Mouse (Mus musculus) T-helper 17 cell (primary cell): ENCODE measurements around the gene Dars.

Experiments used
- in situ Hi-C, 2 experiments: fragments of 300-600 bp; cut with MboI, MseI; formaldehyde crosslinking; loops; 1 replicate in 1 of 2; 2 replicates in 1 of 2; pipeline ENCODE4 v1.15.1; 2025; ENCODE audit warnings: high pct_unique_total_duplicates in 2 of 2

Dars gene

GRCm38 (mm10) chr1:128416584-128417532 is at the start of gene Dars:
Gene Dars, minus strand, starts transcription at chr1:128417368.
- in situ Hi-C loops = loop anchor here (10.0 kb wide), 1 partner anchor 312 kb away; the partner anchor contains the start of genes R3hdm1 (in 2 of the 2) and Zranb3 (in 2 of the 2)

GRCm38 (mm10) chr1:128466828-128467227 is 49.7 kb upstream of the Dars start:
- in situ Hi-C loops = no loop called here

GRCm38 (mm10) chr1:128463478-128463877 is 46.3 kb upstream of the Dars start:
- in situ Hi-C loops = loop anchor here in 1 of 2 experiments (5.0 kb wide), 1 partner anchor 81 kb away; no protein-coding TSS in a partner anchor

DNA sequence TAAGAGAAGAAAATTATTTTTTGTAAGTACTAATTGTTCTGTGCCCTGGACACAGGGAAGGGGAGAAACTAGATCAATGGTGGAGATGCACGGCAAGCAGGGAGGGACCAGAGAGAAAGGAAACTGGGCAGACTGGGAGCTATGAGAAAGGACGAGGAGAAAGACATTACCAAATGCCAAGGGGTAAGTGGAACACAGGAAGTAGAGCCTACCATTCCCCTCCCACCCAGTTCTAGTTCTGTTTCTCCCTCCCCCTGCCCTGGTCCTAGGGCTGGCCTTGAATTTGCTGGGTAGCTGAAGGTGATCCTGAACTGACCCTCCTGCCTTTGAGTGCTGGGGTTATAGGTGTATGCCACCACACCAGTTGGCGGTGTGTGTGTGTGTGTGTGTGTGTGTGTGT is 45.2 kb upstream of the Dars start:
- in situ Hi-C loops = loop anchor here in 1 of 2 experiments (5.0 kb wide), 1 partner anchor 80 kb away; no protein-coding TSS in a partner anchor

DNA sequence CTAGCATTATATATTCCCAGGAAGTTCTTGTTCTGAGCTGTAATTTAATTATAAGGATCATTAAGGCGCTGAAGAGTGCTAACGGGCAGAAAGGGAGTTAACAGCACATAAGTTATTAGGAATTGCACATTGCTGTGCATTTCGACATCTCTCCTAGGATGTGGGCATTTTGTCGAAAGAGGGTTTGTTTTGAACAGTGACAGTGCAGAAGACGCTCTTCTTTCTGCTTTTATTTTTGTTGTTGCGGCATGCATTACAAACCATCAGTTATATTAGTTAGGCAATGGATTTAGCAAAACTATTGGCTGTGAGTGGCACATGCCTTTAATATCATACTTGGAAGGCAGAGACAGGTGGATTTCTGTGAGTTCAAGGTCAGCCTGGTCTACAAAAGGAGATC is 43.6 kb upstream of the Dars start:
- in situ Hi-C loops = loop anchor here in 1 of 2 experiments (5.0 kb wide), 1 partner anchor 78 kb away; no protein-coding TSS in a partner anchor

DNA sequence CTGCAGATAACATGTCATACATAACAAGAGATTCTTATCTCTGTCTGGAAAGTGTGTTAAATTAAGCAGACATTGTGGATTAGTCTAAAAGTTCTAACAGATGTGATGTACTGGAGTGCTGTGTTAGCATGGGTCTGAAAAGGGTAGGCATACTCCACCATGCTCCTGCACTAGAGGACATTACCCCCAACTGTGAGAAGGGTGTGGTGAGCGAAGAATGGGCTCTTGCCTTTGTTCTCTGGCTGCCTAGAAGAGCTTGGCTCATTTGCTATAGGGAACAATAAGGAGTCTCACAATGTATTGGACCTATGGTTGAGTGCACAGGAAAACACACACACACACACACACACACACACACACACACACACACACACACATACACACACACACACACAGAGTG is 42.3 kb upstream of the Dars start:
- in situ Hi-C loops = no loop called here

- in situ Hi-C loops = no loop called here
These were observed 41.8 kb upstream of the Dars start for GRCm38 (mm10) chr1:128459011-128459410.

DNA sequence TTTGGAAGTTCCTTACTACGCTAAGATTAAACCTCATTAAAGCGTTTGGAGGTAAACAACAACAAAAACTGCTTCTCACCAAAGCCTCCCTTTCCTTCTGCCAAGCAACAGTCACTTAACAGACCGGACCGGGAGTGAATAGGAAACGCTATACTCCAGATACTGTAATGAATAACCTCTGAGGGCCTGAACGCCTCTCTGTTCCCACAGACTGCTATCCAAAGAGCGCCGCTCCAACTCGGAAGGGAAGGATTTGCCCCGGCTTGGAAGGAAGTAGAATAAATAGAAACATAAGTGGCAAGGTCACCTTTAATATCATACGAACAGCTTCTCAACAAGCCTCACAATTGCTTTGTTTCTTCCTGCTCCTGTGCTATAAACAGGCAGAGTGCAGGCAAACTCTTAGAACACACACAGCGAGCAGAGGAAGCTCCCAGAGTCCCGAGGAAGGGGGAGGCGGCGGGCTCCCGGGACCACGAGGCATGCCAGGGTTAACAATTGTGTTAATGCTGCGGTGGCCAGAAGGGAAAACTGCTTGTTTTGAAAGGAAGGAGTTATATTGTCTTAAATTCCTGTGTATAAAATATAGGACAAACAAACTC is 39.8 kb upstream of the Dars start:
- in situ Hi-C loops = no loop called here

- in situ Hi-C loops = no loop called here
These were observed 39.1 kb upstream of the Dars start for GRCm38 (mm10) chr1:128456271-128456670.

- in situ Hi-C loops = no loop called here
These were observed 35.0 kb upstream of the Dars start for GRCm38 (mm10) chr1:128452210-128452609.

- in situ Hi-C loops = no loop called here
These were observed 34.0 kb upstream of the Dars start for GRCm38 (mm10) chr1:128451183-128451582.

DNA sequence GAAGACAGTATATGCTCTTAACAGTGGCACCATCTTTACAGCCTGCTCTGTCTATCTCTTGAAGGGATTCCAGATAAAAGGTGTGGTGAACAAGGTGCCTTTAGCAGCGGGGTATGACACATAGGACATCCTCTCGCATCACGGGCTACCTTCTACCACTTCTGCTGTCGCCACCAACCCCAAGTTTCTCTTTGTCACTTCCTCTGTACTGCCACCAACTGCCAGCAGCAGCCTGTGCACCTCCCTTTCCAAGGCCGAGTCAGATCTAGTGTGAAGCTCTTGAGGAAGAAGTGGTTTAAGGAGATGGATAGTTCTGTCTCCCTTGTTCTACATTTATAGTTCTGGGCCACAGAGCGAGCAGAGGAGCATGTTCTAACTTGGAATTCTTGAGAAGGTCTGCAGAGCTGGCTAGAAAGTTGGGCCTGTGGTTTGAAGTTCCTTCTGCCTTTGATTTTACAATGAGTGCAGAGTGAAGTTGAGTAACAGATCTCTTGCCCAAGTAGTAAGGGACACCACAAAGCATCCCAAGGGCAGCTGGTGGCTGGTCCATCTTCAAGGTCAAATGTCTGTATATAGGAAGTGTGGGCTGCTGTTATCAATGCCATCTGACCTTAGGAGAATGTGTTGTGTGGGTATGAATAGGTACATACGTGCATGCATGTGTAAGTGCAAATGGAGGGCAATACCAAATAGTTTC is 30.2 kb upstream of the Dars start:
- in situ Hi-C loops = loop anchor here in 1 of 2 experiments (10.0 kb wide), 1 partner anchor 1533 kb away; no protein-coding TSS in a partner anchor

GRCm38 (mm10) chr1:128443890-128444839 is 27.0 kb upstream of the Dars start:
- in situ Hi-C loops = loop anchor here in 1 of 2 experiments (10.0 kb wide), 1 partner anchor 1529 kb away; no protein-coding TSS in a partner anchor

GRCm38 (mm10) chr1:128441129-128441473 is 23.9 kb upstream of the Dars start:
- in situ Hi-C loops = loop anchor here in 1 of 2 experiments (10.0 kb wide), 1 partner anchor 1526 kb away; no protein-coding TSS in a partner anchor

DNA sequence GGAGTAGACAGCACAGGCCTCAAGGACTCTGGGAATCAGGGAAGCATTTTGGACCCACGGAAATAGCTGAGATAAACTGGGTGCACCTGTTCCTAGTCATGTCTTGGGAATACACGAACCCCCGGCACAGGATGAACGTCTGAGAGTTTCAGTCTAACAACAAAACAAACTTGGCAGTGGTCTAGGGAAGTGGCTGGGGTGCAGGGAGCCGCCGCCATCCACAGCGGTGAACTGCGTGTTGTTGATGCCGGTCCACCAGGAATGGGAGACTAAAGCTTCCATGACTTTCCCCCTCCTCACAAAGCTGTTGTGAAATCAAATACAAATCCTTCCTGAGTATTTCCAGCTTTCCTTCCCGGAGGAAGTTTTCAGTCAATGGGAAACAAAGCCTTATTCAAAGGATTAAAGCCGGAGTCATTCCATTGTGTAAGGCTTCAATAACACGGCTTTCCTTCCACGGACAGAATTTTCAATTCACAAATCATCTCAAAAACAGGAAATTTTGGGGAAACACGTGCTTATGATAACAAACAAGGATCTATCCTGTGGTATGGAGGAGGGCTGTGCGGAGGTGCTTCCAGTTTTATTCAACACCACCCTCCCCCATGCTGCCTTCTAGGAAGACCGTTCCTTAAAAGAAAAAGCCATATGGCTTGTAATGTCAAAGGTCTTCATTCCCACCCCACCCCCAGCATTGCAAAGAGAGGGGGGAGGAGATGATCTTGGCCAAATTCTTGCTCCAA is 23.4 kb upstream of the Dars start:
- in situ Hi-C loops = loop anchor here in 1 of 2 experiments (10.0 kb wide), 1 partner anchor 1526 kb away; no protein-coding TSS in a partner anchor

DNA sequence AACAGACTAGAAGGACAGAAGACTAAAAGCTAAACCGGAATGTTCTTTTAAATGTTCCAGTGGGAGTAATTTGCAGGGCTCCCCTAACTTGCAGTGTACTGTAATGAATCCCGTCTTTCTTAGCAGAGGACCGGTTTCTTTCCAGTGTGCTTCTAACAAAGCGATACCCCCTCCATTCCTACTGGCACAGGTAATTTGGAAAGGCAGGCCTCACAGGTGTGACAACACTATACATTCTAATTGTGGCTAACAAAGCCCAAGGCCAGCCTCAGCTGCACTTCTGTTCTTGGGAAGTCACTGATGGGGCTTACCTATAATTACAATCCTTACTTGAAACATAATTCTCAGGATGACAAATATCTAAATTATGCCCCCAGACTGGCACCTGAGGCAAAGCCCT is 22.4 kb upstream of the Dars start:
- in situ Hi-C loops = loop anchor here in 1 of 2 experiments (10.0 kb wide), 1 partner anchor 1525 kb away; no protein-coding TSS in a partner anchor

GRCm38 (mm10) chr1:128438526-128438925 is 21.4 kb upstream of the Dars start:
- in situ Hi-C loops = no loop called here

- in situ Hi-C loops = no loop called here
These were observed 20.1 kb upstream of the Dars start for GRCm38 (mm10) chr1:128437276-128437675.

GRCm38 (mm10) chr1:128436015-128436414 is 18.8 kb upstream of the Dars start:
- in situ Hi-C loops = no loop called here

DNA sequence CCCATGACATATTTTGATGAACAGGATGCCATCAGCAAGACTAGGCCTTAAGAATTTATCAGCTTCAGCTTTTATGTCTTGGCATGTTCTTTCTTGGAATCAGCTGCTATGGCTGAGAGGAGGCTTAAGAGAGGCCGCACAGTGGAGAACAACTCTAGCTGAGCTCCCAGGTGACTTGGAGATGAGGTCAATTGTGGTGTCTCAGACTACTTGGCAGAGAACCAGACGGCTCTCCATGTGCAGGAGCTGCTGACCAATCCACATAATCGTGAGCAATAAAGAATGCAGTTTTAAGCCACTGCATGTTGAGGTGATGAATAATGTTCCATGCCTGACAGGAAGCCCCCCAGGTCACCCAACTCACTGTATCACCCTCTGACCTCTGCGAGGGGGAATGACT is 18.4 kb upstream of the Dars start:
- in situ Hi-C loops = no loop called here
